Mouse (Mus musculus) subcutaneous adipose tissue, adult 2 months (tissue): ENCODE results near the gene Oxt. TPM values are rescaled to one million over a fixed set of nuclear protein-coding genes. Genes with fewer than 3 reads are reported as not detected.

Experiments
- polyA plus RNA-seq: library from polyadenylated mRNA; depleted of rRNA; stranded (reverse); fragments of >200 nt; gene quantifications from 2 replicates; pipeline ENCODE4 v1.2.3, GENCODE M21; 2012; ENCODE audit warnings: low replicate concordance; rRNA removed

Oxt gene
- not detected in 2 replicates for polyA plus RNA-seq

DNA sequence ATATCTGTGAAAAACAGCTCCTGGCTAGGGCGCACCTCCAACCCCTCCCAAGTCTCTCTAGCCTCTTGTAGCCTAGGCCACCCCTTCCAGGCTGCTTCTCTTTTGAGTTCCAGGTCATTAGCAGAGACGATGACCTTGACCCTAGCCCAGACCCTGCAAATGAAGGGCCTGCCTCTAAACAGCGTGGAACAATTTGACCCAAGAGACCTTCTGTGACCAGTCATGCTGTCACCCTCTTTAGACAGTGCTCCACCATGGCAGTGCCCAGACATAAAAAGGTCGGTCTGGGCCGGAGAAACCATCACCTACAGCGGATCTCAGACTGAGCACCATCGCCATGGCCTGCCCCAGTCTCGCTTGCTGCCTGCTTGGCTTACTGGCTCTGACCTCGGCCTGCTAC is at the start of gene Oxt:
Oxt (plus strand) TSS at position 301 of the 400 bp plus-strand sequence.

DNA sequence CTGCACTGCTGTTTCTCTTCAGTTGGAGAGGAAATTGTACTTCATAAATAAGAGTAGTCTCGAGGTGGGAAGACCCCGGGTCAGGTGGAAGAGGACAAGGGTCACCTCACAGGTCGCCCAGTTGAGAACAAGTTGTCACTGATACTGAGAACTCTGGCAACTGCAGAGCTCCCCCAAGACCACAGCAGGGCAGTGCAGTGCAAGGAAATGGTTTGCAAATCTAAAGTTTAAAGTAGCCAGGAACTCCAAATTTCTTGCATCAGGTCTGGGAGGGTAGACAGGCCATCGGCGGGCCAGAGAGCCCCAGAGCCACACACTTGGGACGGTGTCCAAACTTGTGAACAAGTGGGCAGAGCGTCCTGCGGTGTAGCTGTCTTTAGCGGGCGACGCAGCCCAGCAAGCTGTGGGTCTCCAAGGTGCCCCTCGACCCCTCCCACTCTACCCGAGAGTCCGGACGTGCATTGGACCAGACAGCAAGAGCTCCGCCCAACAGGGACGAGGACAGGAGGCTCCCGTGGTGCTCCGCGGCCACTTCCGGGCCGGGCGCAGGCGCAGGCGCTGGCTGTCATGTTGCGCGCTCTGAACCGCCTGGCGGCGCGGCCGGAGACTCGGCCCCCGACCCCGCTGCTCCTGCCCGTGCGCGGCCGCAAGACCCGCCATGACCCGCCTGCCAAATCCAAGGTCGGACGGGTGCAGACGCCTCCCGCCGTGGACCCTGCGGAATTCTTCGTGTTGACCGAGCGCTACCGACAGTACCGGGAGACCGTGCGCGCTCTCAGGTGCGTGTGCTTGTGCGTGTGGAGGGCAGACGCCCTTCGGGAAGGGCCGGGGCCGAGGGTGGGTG is 12.5 kb upstream of the Oxt start, which contains the start of gene Mrps26:
Mrps26 (plus strand) TSS at position 531 of the 844 bp plus-strand sequence.

DNA sequence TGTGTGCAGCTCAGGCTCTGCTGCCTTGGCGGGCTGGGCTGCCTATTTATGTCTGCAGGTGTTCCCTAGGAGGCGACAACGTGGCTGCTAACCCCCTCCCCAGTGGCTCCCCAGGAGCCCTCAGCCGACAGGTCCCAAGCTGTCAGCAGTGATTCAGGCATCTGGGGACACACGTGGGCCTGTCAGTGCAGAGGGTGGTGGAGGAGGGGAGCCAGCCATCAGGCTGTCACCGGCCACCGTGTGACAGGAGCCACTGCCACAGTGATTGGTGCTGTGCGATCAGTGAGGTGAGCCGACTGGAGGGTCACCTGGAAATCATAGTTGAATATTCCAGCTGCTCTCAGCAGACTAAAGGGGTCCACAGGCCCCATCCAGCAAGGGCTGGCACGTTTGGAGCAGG is 6.6 kb downstream of the Oxt start, which contains the start of gene Avp:
Avp (minus strand) TSS at position 3 of the 400 bp plus-strand sequence.

Other genes with a start within 250 kb of the Oxt start
- 44.3 and 58.4 TPM in 2 replicates for gene Cpxm1, start 178.6 kb upstream of the Oxt start, polyA plus RNA-seq
- not detected in 2 replicates for gene Gm28372, start 170.9 kb upstream of the Oxt start, polyA plus RNA-seq
- gene 1700020A23Rik, start 170.9 kb upstream of the Oxt start, polyA plus RNA-seq = not detected in 2 replicates
- not detected in 2 replicates for gene Tmem239, start 169.7 kb upstream of the Oxt start, polyA plus RNA-seq
- gene Vps16, start 151.8 kb upstream of the Oxt start, polyA plus RNA-seq = 65.9 and 96.8 TPM in 2 replicates
- 28.9 and 48.9 TPM in 2 replicates for gene Pced1a, start 151.5 kb upstream of the Oxt start, polyA plus RNA-seq
- gene Ptpra, start 125.9 kb upstream of the Oxt start, polyA plus RNA-seq = 84.9 and 95.5 TPM in 2 replicates
- 49.8 and 87.9 TPM in 2 replicates for gene Mrps26, start 12.4 kb upstream of the Oxt start, polyA plus RNA-seq
- not detected in 2 replicates for gene Avp, start 6.4 kb downstream of the Oxt start, polyA plus RNA-seq
- 2.3 and 4.1 TPM in 2 replicates for gene Fastkd5, start 53.9 kb downstream of the Oxt start, polyA plus RNA-seq
- gene Ubox5, start 53.9 kb downstream of the Oxt start, polyA plus RNA-seq = 7.5 and 9.7 TPM in 2 replicates
- 7.4 and 29.0 TPM in 2 replicates for gene Lzts3, start 66.6 kb downstream of the Oxt start, polyA plus RNA-seq
- 71.0 and 76.8 TPM in 2 replicates for gene Ddrgk1, start 88.5 kb downstream of the Oxt start, polyA plus RNA-seq
- gene Itpa, start 91.4 kb downstream of the Oxt start, polyA plus RNA-seq = 35.6 and 38.2 TPM in 2 replicates
- gene Slc4a11, start 121.3 kb downstream of the Oxt start, polyA plus RNA-seq = 4.9 and 8.8 TPM in 2 replicates